Mouse (Mus musculus): Measurements from ENCODE around the gene Brix1. TPM values are rescaled to one million over a fixed set of nuclear protein-coding genes. Genes with fewer than 3 reads are reported as not detected.
A peak's percentile ranks its signal among the peaks of the same experiment; 100 is the strongest.

Gene Brix1
- total and polyA plus RNA-seq, 3 experiments = 66.6 to 319 (median 72.9) TPM

GRCm38 (mm10) chr15:10531352-10531751 is 45.6 kb upstream of the Brix1 start (continued):
- peak; percentile 94 for TF ChIP-seq GATA1 (IDR thresholded peaks at IDR 0.05; ENCODE audit: low read depth, low read length)
- no peak for TF ChIP-seq ZKSCAN1 (IDR thresholded peaks at IDR 0.05; ENCODE audit: low read depth, low read length)
- no peak for TF ChIP-seq BHLHE40 (IDR thresholded peaks at IDR 0.05; ENCODE audit: borderline replicate concordance, low read depth, low read length)
- TF ChIP-seq MEF2A (IDR thresholded peaks at IDR 0.05; ENCODE audit: extremely low read depth, insufficient replicate concordance, low read depth, low read length, poor library complexity, severe bottlenecking) = no peak
- peak; percentile 74 to 81 for TF ChIP-seq EP300 (IDR thresholded peaks at IDR 0.05; ENCODE audit: low read depth in 1 of 2, low read length in 2 of 2)
- TF ChIP-seq CHD2 (IDR thresholded peaks at IDR 0.05; ENCODE audit: low read length) = no peak
- peak; percentile 65 for TF ChIP-seq TAL1 (IDR thresholded peaks at IDR 0.05; ENCODE audit: low read length)
- no peak for TF ChIP-seq NELFE (IDR thresholded peaks at IDR 0.05; ENCODE audit: low read depth, low read length)
- peak; percentile 71 for TF ChIP-seq RCOR1 (IDR thresholded peaks at IDR 0.05; ENCODE audit: low read depth, low read length)
- no peak for TF ChIP-seq POLR2A (IDR thresholded peaks at IDR 0.05; ENCODE audit: control insufficient read depth in 1 of 2, insufficient read depth in 1 of 2, low read depth in 1 of 2, low read length in 2 of 2, poor library complexity in 1 of 2)
- no peak for TF ChIP-seq ZC3H11A (IDR thresholded peaks at IDR 0.05; ENCODE audit: low read depth, low read length)
- no peak for TF ChIP-seq ELF1 (IDR thresholded peaks at IDR 0.05; ENCODE audit: low read depth, low read length)
- TF ChIP-seq USF2 (IDR thresholded peaks at IDR 0.05; ENCODE audit: borderline replicate concordance in 1 of 2, insufficient read depth in 1 of 2, low read depth in 1 of 2, low read length in 2 of 2) = no peak
- peak; percentile 91 for TF ChIP-seq TCF12 (IDR thresholded peaks at IDR 0.05; ENCODE audit: low read depth, low read length)

- no peak overlapping the region for H3K4me3 ChIP-seq (ENCODE audit: control insufficient read depth in 1 of 2, insufficient read depth in 1 of 2, low read depth in 2 of 2, low read length in 2 of 2)
These were observed 40.1 kb upstream of the Brix1 start for GRCm38 (mm10) chr15:10525896-10526295.

GRCm38 (mm10) chr15:10515166-10515565 is 29.4 kb upstream of the Brix1 start:
- DNase-seq (ENCODE audit: low read depth, low spot score) = no peak
- TF ChIP-seq KAT2A (conservative IDR thresholded peaks at IDR 0.05; ENCODE audit: low read depth, low read length) = no peak
- no peak for TF ChIP-seq UBTF (IDR thresholded peaks at IDR 0.05; ENCODE audit: borderline replicate concordance, insufficient read depth, low read depth, low read length)
- TF ChIP-seq MYB (IDR thresholded peaks at IDR 0.05; ENCODE audit: low read depth, low read length) = no peak
- no peak for TF ChIP-seq TAL1 (IDR thresholded peaks at IDR 0.05; ENCODE audit: low read length)
- TF ChIP-seq NRF1 (IDR thresholded peaks at IDR 0.05; ENCODE audit: insufficient read depth, low read depth, low read length, poor library complexity, severe bottlenecking) = no peak
- TF ChIP-seq GABPA (IDR thresholded peaks at IDR 0.05; ENCODE audit: low read depth, low read length) = no peak
- no peak for TF ChIP-seq ETS1 (IDR thresholded peaks at IDR 0.05; ENCODE audit: low read depth, low read length)
- TF ChIP-seq ZKSCAN1 (IDR thresholded peaks at IDR 0.05; ENCODE audit: low read depth, low read length) = no peak
- no peak for TF ChIP-seq SIN3A (IDR thresholded peaks at IDR 0.05; ENCODE audit: low read length)
- no peak for TF ChIP-seq MEF2A (IDR thresholded peaks at IDR 0.05; ENCODE audit: extremely low read depth, insufficient replicate concordance, low read depth, low read length, poor library complexity, severe bottlenecking)
- TF ChIP-seq USF2 (IDR thresholded peaks at IDR 0.05; ENCODE audit: borderline replicate concordance in 1 of 2, insufficient read depth in 1 of 2, low read depth in 1 of 2, low read length in 2 of 2) = no peak
- TF ChIP-seq RAD21 (IDR thresholded peaks at IDR 0.05; ENCODE audit: low read depth, low read length) = no peak
- no peak for TF ChIP-seq CTCF (IDR thresholded peaks at IDR 0.05 in 2 of 3, conservative IDR thresholded peaks at IDR 0.05 in 1 of 3; ENCODE audit: control insufficient read depth in 1 of 3, insufficient read depth in 1 of 3, low read depth in 2 of 3, low read length in 3 of 3, poor library complexity in 1 of 3, severe bottlenecking in 1 of 3)
- no peak for TF ChIP-seq POLR2A (IDR thresholded peaks at IDR 0.05; ENCODE audit: control insufficient read depth in 1 of 2, insufficient read depth in 1 of 2, low read depth in 1 of 2, low read length in 2 of 2, poor library complexity in 1 of 2)
- TF ChIP-seq MYC (IDR thresholded peaks at IDR 0.05; ENCODE audit: low read depth, low read length) = no peak
- no peak for TF ChIP-seq CHD2 (IDR thresholded peaks at IDR 0.05; ENCODE audit: low read length)
- TF ChIP-seq HCFC1 (IDR thresholded peaks at IDR 0.05; ENCODE audit: low read depth, low read length) = no peak
- no peak for TF ChIP-seq GATA1 (IDR thresholded peaks at IDR 0.05; ENCODE audit: low read depth, low read length)
- TF ChIP-seq TBP (IDR thresholded peaks at IDR 0.05; ENCODE audit: low read depth, low read length) = no peak
- Histone ChIP-seq H3K4me1 (ENCODE audit: control insufficient read depth in 1 of 2, insufficient read depth in 2 of 2, low read length in 2 of 2) (no peaks in the 10 kb centered on the region), H3K27me3 (ENCODE audit: control insufficient read depth in 1 of 2, insufficient read depth in 2 of 2, low read length in 2 of 2) (no peaks in the 10 kb centered on the region; a peak in 2 of 4 replicates), H3K9me3 (replicated peaks; ENCODE audit: insufficient read depth, low read length) (no peaks in the 10 kb centered on the region), H3K9ac (ENCODE audit: control insufficient read depth, low read depth, low read length, poor library complexity, severe bottlenecking) (no peak overlapping the region), H3K36me3 (ENCODE audit: control insufficient read depth in 1 of 2, insufficient read depth in 2 of 2, low read length in 2 of 2) (no peaks in the 10 kb centered on the region), H3K79me2 (ENCODE audit: control insufficient read depth, insufficient read depth, low read length, poor library complexity) (no peaks in the 10 kb centered on the region), H3K4me3 (ENCODE audit: control insufficient read depth in 1 of 2, insufficient read depth in 1 of 2, low read depth in 2 of 2, low read length in 2 of 2) (no peak overlapping the region), H3K27ac (ENCODE audit: control insufficient read depth, low read depth, low read length) (no peak overlapping the region)

More at GRCm38 (mm10) chr15:10525896-10526295, 40.1 kb upstream of the Brix1 start:
- Histone ChIP-seq H3K9me3 (replicated peaks; ENCODE audit: insufficient read depth, low read length) (no peaks in the 10 kb centered on the region), H3K36me3 (ENCODE audit: control insufficient read depth in 1 of 2, insufficient read depth in 2 of 2, low read length in 2 of 2) (peaks cover 0 to 2% of the 10 kb centered on the region in 2 experiments; a peak in 1 of 4 replicates), H3K27me3 (ENCODE audit: control insufficient read depth in 1 of 2, insufficient read depth in 2 of 2, low read length in 2 of 2) (peaks cover 0 to 3% of the 10 kb centered on the region in 2 experiments; a peak in 1 of 4 replicates), H3K9ac (ENCODE audit: control insufficient read depth, low read depth, low read length, poor library complexity, severe bottlenecking) (no peak overlapping the region), H3K4me1 (ENCODE audit: control insufficient read depth in 1 of 2, insufficient read depth in 2 of 2, low read length in 2 of 2) (peaks cover 0 to 4% of the 10 kb centered on the region in 2 experiments; a peak in 1 of 4 replicates), H3K27ac (ENCODE audit: control insufficient read depth, low read depth, low read length) (no peak overlapping the region), H3K79me2 (ENCODE audit: control insufficient read depth, insufficient read depth, low read length, poor library complexity) (no peaks in the 10 kb centered on the region)
- TF ChIP-seq MAX (IDR thresholded peaks at IDR 0.05; ENCODE audit: low read length) = no peak
- TF ChIP-seq ETS1 (IDR thresholded peaks at IDR 0.05; ENCODE audit: low read depth, low read length) = no peak
- TF ChIP-seq RAD21 (IDR thresholded peaks at IDR 0.05; ENCODE audit: low read depth, low read length) = no peak
- DNase-seq (ENCODE audit: low read depth, low spot score) = no peak

Measured in MEL (cell line).